Mouse (Mus musculus) lung, postnatal 0 days (tissue): ENCODE measurements around the gene Pde6c. TPM values are rescaled to one million over a fixed set of nuclear protein-coding genes. Genes with fewer than 3 reads are reported as not detected.

ENCODE experiments used
- ATAC-seq: fragments of 200-750 bp; cut with Nextera tagmentation; 2 replicates; pipeline ENCODE4 v1.8.0; 2017; ENCODE audit warnings: moderate library complexity
- DNase-seq: peaks from one replicate; pipeline ENCODE4 v3.0.0-alpha.2; 2016; ENCODE audit warnings: low spot score
- H3K27ac ChIP-seq: fragments of 300-500 bp; sonication (generic); 2 replicates; pipeline ENCODE4 v1.5.1; 2014; ENCODE audit warnings: antibody characterized with exemption, mild to moderate bottlenecking, low read length, mixed read lengths
- H3K27me3 ChIP-seq: fragments of 300-500 bp; sonication (generic); replicated peaks from 2 replicates; pipeline ENCODE4 v1.6.1; 2014; ENCODE audit warnings: low read length, mixed read lengths; ENCODE audit not compliant: insufficient read depth
- H3K36me3 ChIP-seq: fragments of 300-500 bp; sonication (generic); 2 replicates; pipeline ENCODE4 v1.6.1; 2014; ENCODE audit warnings: low read length, mixed read lengths; ENCODE audit not compliant: insufficient read depth
- H3K4me1 ChIP-seq: fragments of 300-500 bp; sonication (generic); 2 replicates; pipeline ENCODE4 v1.6.1; 2014; ENCODE audit warnings: antibody characterized with exemption, low read depth, low read length, mixed read lengths; ENCODE audit not compliant: insufficient read depth
- H3K4me2 ChIP-seq: fragments of 300-500 bp; sonication (generic); replicated peaks from 2 replicates; pipeline ENCODE4 v1.6.1; 2014; ENCODE audit warnings: low read depth, mild to moderate bottlenecking, low read length, moderate library complexity, mixed read lengths
- H3K4me3 ChIP-seq: fragments of 300-500 bp; sonication (generic); 2 replicates; pipeline ENCODE4 v1.5.1; 2014; ENCODE audit warnings: low read depth, low read length
- H3K9ac ChIP-seq: fragments of 300-500 bp; sonication (generic); replicated peaks from 2 replicates; pipeline ENCODE4 v1.6.1; 2014; ENCODE audit warnings: low read depth, mild to moderate bottlenecking
- H3K9me3 ChIP-seq: fragments of 300-500 bp; sonication (generic); 2 replicates; pipeline ENCODE4 v1.6.1; 2016; ENCODE audit warnings: low read length, mixed read lengths
- CTCF ChIP-seq: IDR thresholded peaks from 2 replicates; pipeline ENCODE4 v1.5.1; 2016; ENCODE audit warnings: antibody characterized with exemption, mild to moderate bottlenecking
- EP300 ChIP-seq: IDR thresholded peaks from 2 replicates; pipeline ENCODE4 v1.6.1; 2016; ENCODE audit warnings: antibody characterized with exemption, mild to moderate bottlenecking, control low read depth
- WGBS: fragments of 180-500 bp; shearing (Covaris S2); extraction: QIAGEN DNeasy Blood & Tissue Kit; methylation state at CpG from one replicate; pipeline ENCODE4 v1.1.7; 2014; 5-methylcytosine and 5-hydroxymethylcytosine counted together
- polyA plus RNA-seq: library from polyadenylated mRNA; unstranded; fragments of >200 nt; fragmentation: Nextera tagmentation; extraction: Ambion mirVana; gene quantifications from 2 replicates; pipeline ENCODE4 v1.2.1, GENCODE M21; 2015

Gene Pde6c
- polyA plus RNA-seq, 1 experiment from 2014 or later, result not detected

DNA sequence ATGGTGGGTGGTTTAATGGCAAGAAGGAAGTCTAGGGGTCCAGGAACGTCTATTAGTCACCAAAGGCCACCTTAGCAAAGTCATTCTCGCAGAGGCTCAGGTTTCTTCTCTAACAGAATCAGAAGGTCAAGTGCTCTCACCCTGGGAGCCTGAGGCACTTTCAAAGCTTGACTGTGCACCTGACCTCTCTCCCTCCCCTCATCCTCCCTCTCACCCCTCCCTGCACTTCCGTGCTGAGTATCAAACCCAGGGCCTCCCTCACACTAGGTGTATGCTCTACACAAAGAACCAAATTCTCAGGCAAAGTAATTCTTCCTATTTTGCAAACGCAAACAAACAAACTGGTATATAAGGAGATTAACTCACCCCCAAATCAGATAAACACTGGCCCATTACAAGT, 36.4 kb upstream of the Pde6c start:
- no peak for TF ChIP-seq EP300
- TF ChIP-seq CTCF, result no peak
- H3K4me2 ChIP-seq, result 0 out of 2 replicates have a peak overlapping the region, but pooled peaks have one; percentile 49

GRCm38 (mm10) chr19:38096858-38097758, 35.5 kb upstream of the Pde6c start, which contains the start of gene Ffar4:
TSS of gene Ffar4 (plus strand) at chr19:38097071.
- TF ChIP-seq EP300, result no peak
- no peak for TF ChIP-seq CTCF
- WGBS, result under 1% methylated on average over 76 of the region's 77 CpGs
- no peaks in the 10 kb centered on the region for H3K4me1 ChIP-seq
- H3K27me3 ChIP-seq, result peaks cover 17% of the 10 kb centered on the region
- H3K27ac ChIP-seq, result no peak within 1 kb of the TSS
- ATAC-seq, result peak; percentile 81
- H3K9me3 ChIP-seq, result no peaks in the 10 kb centered on the region
- peak; percentile 64 for DNase-seq
- no peaks in the 10 kb centered on the region for H3K36me3 ChIP-seq
- peak within 1 kb of the TSS; percentile 20 for H3K4me3 ChIP-seq
- no peak within 1 kb of the TSS for H3K9ac ChIP-seq
- peak within 1 kb of the TSS; percentile 49 for H3K4me2 ChIP-seq

More for the DNA sequence above, 36.4 kb upstream of the Pde6c start:
- H3K4me3 ChIP-seq, result no peak overlapping the region
- H3K27me3 ChIP-seq, result peaks cover 17% of the 10 kb centered on the region
- DNase-seq, result peak; percentile 33
- WGBS, result 14% methylated on average over 4 of the region's 4 CpGs
- no peaks in the 10 kb centered on the region for H3K4me1 ChIP-seq
- H3K9ac ChIP-seq, result no peak overlapping the region
- no peaks in the 10 kb centered on the region for H3K9me3 ChIP-seq
- peak; percentile 13; the same call in 1 of the 2 replicates for ATAC-seq
- H3K27ac ChIP-seq, result no peak overlapping the region
- H3K36me3 ChIP-seq, result no peaks in the 10 kb centered on the region

DNA sequence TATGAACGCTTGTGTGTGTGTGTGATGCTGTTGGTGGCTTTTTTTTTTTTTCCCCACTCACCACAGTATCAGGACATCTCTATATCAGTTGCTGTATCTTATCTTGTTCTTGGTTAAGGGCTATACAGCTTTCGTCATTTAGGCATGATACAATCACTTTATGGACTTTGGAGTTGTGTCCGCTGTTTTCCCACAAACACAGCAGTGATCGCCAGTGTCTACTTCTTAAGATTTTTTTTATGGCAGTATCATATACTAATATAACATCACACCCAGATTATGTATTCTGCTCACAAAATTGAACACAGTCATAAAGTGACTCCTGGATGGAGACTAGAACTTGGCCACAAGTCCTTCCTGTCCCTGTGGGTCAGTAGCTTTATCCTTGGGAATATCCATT, 24.7 kb upstream of the Pde6c start:
- Histone ChIP-seq H3K9me3 (no peaks in the 10 kb centered on the region), H3K4me3 (no peak overlapping the region), H3K9ac (no peak overlapping the region), H3K4me1 (no peaks in the 10 kb centered on the region), H3K4me2 (no peak overlapping the region), H3K27ac (no peak overlapping the region), H3K27me3 (no peaks in the 10 kb centered on the region), H3K36me3 (no peaks in the 10 kb centered on the region)
- DNase-seq, result no peak
- ATAC-seq, result no peak
- 87% methylated on average over 4 of the region's 4 CpGs for WGBS
- no peak for TF ChIP-seq CTCF

GRCm38 (mm10) chr19:38109506-38110242, 22.9 kb upstream of the Pde6c start:
- H3K4me1 ChIP-seq, result no peaks in the 10 kb centered on the region
- no peaks in the 10 kb centered on the region for H3K9me3 ChIP-seq
- no peak for DNase-seq
- no peak for ATAC-seq
- H3K4me2 ChIP-seq, result no peak overlapping the region
- 89% methylated on average over 15 of the region's 15 CpGs for whole genome bisulfite sequencing
- TF ChIP-seq EP300 (no peak), CTCF (no peak)
- H3K36me3 ChIP-seq, result no peaks in the 10 kb centered on the region
- no peak overlapping the region for H3K4me3 ChIP-seq
- no peak overlapping the region for H3K9ac ChIP-seq
- no peaks in the 10 kb centered on the region for H3K27me3 ChIP-seq
- no peak overlapping the region for H3K27ac ChIP-seq

- WGBS, result 73% methylated on average over 8 of the region's 8 CpGs
- no peaks in the 10 kb centered on the region for H3K36me3 ChIP-seq
- no peak overlapping the region for H3K27ac ChIP-seq
- no peaks in the 10 kb centered on the region for H3K4me1 ChIP-seq
- H3K9ac ChIP-seq, result no peak overlapping the region
- no peak overlapping the region for H3K4me2 ChIP-seq
- no peaks in the 10 kb centered on the region for H3K27me3 ChIP-seq
- H3K9me3 ChIP-seq, result no peaks in the 10 kb centered on the region
- no peak overlapping the region for H3K4me3 ChIP-seq
- no peak for DNase-seq
- TF ChIP-seq CTCF (no peak), EP300 (no peak)
- ATAC-seq, result no peak
Measured at GRCm38 (mm10) chr19:38111056-38111455, 21.5 kb upstream of the Pde6c start.

- no peak overlapping the region for H3K4me3 ChIP-seq
- H3K27ac ChIP-seq, result no peak overlapping the region
- TF ChIP-seq CTCF (no peak), EP300 (no peak)
- H3K9me3 ChIP-seq, result no peaks in the 10 kb centered on the region
- H3K36me3 ChIP-seq, result no peaks in the 10 kb centered on the region
- no peaks in the 10 kb centered on the region for H3K27me3 ChIP-seq
- DNase-seq (no peak), ATAC-seq (no peak)
- H3K9ac ChIP-seq, result no peak overlapping the region
- H3K4me1 ChIP-seq, result no peaks in the 10 kb centered on the region
- no peak overlapping the region for H3K4me2 ChIP-seq
- WGBS, result 45% methylated on average over 4 of the region's 4 CpGs
Measured at GRCm38 (mm10) chr19:38112575-38112974, 20.0 kb upstream of the Pde6c start.
